Comparison of ENCODE assay signal across 28 mouse cellular contexts in the genomic region with DNA sequence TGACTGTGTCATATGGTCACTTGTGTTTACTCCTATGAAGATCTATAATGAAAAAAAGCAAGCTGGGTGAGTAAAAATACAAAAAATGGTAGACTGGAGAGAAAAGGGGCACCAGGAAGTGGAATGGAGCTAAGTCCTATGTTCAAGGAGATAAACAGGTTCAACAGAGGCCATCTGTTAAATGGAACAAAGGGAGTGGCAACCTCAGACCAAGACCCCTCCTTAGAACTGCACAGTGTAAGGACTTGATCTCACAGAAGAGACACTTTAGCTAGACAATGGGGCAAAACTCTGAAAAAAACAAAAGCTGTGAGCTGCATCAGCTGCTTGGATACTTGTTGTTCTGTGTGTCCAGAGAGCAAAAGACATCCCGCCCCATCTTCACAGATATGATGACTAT. TPM values are rescaled to one million over a fixed set of nuclear protein-coding genes. Genes with fewer than 3 reads are reported as not detected.
DNase-seq lines count a peak whose midpoint lies in the region; ATAC-seq lines count a peak whose summit lies in the region.
"Had no signal": no experiment of that assay in that cellular context is flagged by ENCODE, and none has a peak within 500 bp of the region (broad histone marks: within the 10 kb centered on the region; RNA-seq: fewer than 3 reads in every experiment).

No protein-coding gene starts in this region.

- no peak overlapping the region for H3K9ac ChIP-seq in liver, embryonic 11.5 days (ENCODE audit: low read depth, low read length)
- H3K9ac ChIP-seq in liver, embryonic 13.5 days, result no peak overlapping the region
- H3K9ac ChIP-seq in liver, embryonic 16.5 days (ENCODE audit: low read depth, low read length), result no peak overlapping the region
- H3K9ac ChIP-seq: embryonic facial prominence, embryonic 13.5 days; embryonic facial prominence, embryonic 15.5 days; forebrain, embryonic 12.5 days had no signal

- DNase-seq in liver, embryonic 11.5 days (ENCODE audit: low spot score), result no peak
- DNase-seq in liver, result no peak
- DNase-seq in liver, embryonic 13.5 days, result no peak
- DNase-seq in limb, embryonic 10.5 days (ENCODE audit: low spot score), result no peak
- DNase-seq: adrenal gland, adult 8-10 months; adrenal gland, postnatal 14 days; adrenal gland, postnatal 36 days; B cell, adult 2 months; cerebellum, adult 11-12 months; cerebellum, adult 2 months; cerebellum, adult 9-11 months; cerebellum, postnatal 14 days; cerebellum, postnatal 36 days; embryo, embryonic 11 days had no signal

- no peaks in the 10 kb centered on the region for H3K36me3 ChIP-seq in liver, embryonic 11.5 days (ENCODE audit: control insufficient read depth, insufficient read depth, low read length)
- 0 out of 2 replicates have a peak, but pooled peaks cover 7% of the 10 kb centered on the region for H3K36me3 ChIP-seq in liver, embryonic 13.5 days
- H3K36me3 ChIP-seq in liver, embryonic 16.5 days (ENCODE audit: control insufficient read depth, insufficient read depth), result no peaks in the 10 kb centered on the region
- no peaks in the 10 kb centered on the region for H3K36me3 ChIP-seq in limb, embryonic 10.5 days
- H3K36me3 ChIP-seq: embryonic facial prominence, embryonic 15.5 days had no signal

- H3K27ac ChIP-seq in liver, embryonic 11.5 days (ENCODE audit: low read depth, low read length), result no peak overlapping the region
- no peak overlapping the region for H3K27ac ChIP-seq in liver, embryonic 13.5 days
- H3K27ac ChIP-seq in liver, embryonic 16.5 days (ENCODE audit: low read length), result no peak overlapping the region
- H3K27ac ChIP-seq in limb, embryonic 10.5 days, result no peak overlapping the region
- H3K27ac ChIP-seq: embryonic facial prominence, embryonic 13.5 days; embryonic facial prominence, embryonic 15.5 days; forebrain, embryonic 10.5 days; forebrain, embryonic 12.5 days had no signal

- peaks cover 5% of the 10 kb centered on the region; the same call in 1 of the 2 replicates for H3K4me1 ChIP-seq in liver, embryonic 11.5 days (replicated peaks; ENCODE audit: control insufficient read depth, insufficient read depth, low read length)
- H3K4me1 ChIP-seq in liver, embryonic 13.5 days (replicated peaks), result peaks cover 30% of the 10 kb centered on the region
- peaks cover 15% of the 10 kb centered on the region for H3K4me1 ChIP-seq in liver, embryonic 16.5 days (ENCODE audit: control insufficient read depth, low read depth, low read length)
- H3K4me1 ChIP-seq in limb, embryonic 10.5 days, result no peaks in the 10 kb centered on the region
- H3K4me1 ChIP-seq: embryonic facial prominence, embryonic 13.5 days; embryonic facial prominence, embryonic 15.5 days; forebrain, embryonic 10.5 days; forebrain, embryonic 12.5 days had no signal

- no peaks in the 10 kb centered on the region for H3K9me3 ChIP-seq in liver, embryonic 11.5 days (ENCODE audit: control insufficient read depth, low read length)
- H3K9me3 ChIP-seq in liver, embryonic 13.5 days (replicated peaks), result no peaks in the 10 kb centered on the region
- no peaks in the 10 kb centered on the region for H3K9me3 ChIP-seq in liver, embryonic 16.5 days (replicated peaks; ENCODE audit: control insufficient read depth, low read length)
- H3K9me3 ChIP-seq in limb, embryonic 10.5 days (replicated peaks), result no peaks in the 10 kb centered on the region
- H3K9me3 ChIP-seq: embryonic facial prominence, embryonic 13.5 days; embryonic facial prominence, embryonic 15.5 days; forebrain, embryonic 10.5 days; forebrain, embryonic 12.5 days; G1E had no signal

- no peak overlapping the region for H3K4me2 ChIP-seq in liver, embryonic 11.5 days
- H3K4me2 ChIP-seq in liver, embryonic 13.5 days, result no peak overlapping the region
- H3K4me2 ChIP-seq in liver, embryonic 16.5 days (ENCODE audit: low read depth, low read length), result no peak overlapping the region
- H3K4me2 ChIP-seq: embryonic facial prominence, embryonic 13.5 days; embryonic facial prominence, embryonic 15.5 days; forebrain, embryonic 12.5 days had no signal

- 97% methylated on average over 1 of the region's 1 CpGs for WGBS in liver, embryonic 11.5 days
- WGBS in liver, embryonic 13.5 days (ENCODE audit: insufficient replicate concordance), result 90% methylated on average over 1 of the region's 1 CpGs
- 100% methylated on average over 1 of the region's 1 CpGs for WGBS in liver, embryonic 16.5 days (ENCODE audit: insufficient replicate concordance)
- WGBS in limb, embryonic 10.5 days, result 89% methylated on average over 1 of the region's 1 CpGs

- ATAC-seq in liver, embryonic 11.5 days (replicated peaks; ENCODE audit: low FRiP score), result peak; percentile 64
- ATAC-seq in liver, embryonic 13.5 days (ENCODE audit: low read depth), result peak; percentile 67
- peak; percentile 51 for ATAC-seq in liver, embryonic 16.5 days (ENCODE audit: low read depth)
- ATAC-seq: activated CD4-positive, CD25-positive, alpha-beta regulatory T cell, adult 4 months; CD4-positive, CD25-positive, alpha-beta regulatory T cell, adult 4 months; forebrain, embryonic 14.5 days; forebrain, embryonic 16.5 days; Patski had no signal

- H3K27me3 ChIP-seq in liver, embryonic 11.5 days (replicated peaks; ENCODE audit: control insufficient read depth, insufficient read depth, low read length), result no peaks in the 10 kb centered on the region
- H3K27me3 ChIP-seq in liver, embryonic 13.5 days, result no peaks in the 10 kb centered on the region
- H3K27me3 ChIP-seq in liver, embryonic 16.5 days (ENCODE audit: control insufficient read depth, insufficient read depth, low read depth, low read length), result no peaks in the 10 kb centered on the region
- no peaks in the 10 kb centered on the region for H3K27me3 ChIP-seq in limb, embryonic 10.5 days (ENCODE audit: low read depth, poor library complexity, severe bottlenecking)
- H3K27me3 ChIP-seq: CH12.LX; embryonic facial prominence, embryonic 13.5 days; embryonic facial prominence, embryonic 15.5 days; forebrain, embryonic 12.5 days; Patski had no signal

- H3K4me3 ChIP-seq in liver, embryonic 11.5 days (ENCODE audit: low read depth, low read length), result no peak overlapping the region
- H3K4me3 ChIP-seq in liver, embryonic 13.5 days (replicated peaks), result no peak overlapping the region
- no peak overlapping the region for H3K4me3 ChIP-seq in liver, embryonic 16.5 days (ENCODE audit: low read depth, low read length)
- H3K4me3 ChIP-seq in limb, embryonic 10.5 days, result no peak overlapping the region
- H3K4me3 ChIP-seq: embryonic facial prominence, embryonic 13.5 days; embryonic facial prominence, embryonic 15.5 days; erythroblast, embryonic 14.5 days; forebrain, embryonic 10.5 days; forebrain, embryonic 12.5 days had no signal

RNA-seq across cellular contexts. Expression of a gene that starts 19.5 kb away (rescaled TPM):
- 42.6 and 43.9 TPM in 2 replicates for polyA plus RNA-seq in liver, embryonic 11.5 days (2014; fragmentation: Nextera tagmentation; extraction: Ambion mirVana)
- polyA plus RNA-seq in liver, embryonic 13.5 days (2015; fragmentation: Nextera tagmentation; extraction: Ambion mirVana), result 28.5 and 30.0 TPM in 2 replicates
- 20.4 and 23.1 TPM in 2 replicates for polyA plus RNA-seq in liver, embryonic 16.5 days (2015; fragmentation: Nextera tagmentation; extraction: Ambion mirVana)
- polyA plus RNA-seq in limb, embryonic 10.5 days (2016; fragmentation: Nextera tagmentation; extraction: Ambion mirVana), result 28.3 and 29.9 TPM in 2 replicates

RNA-seq across cellular contexts. Expression of a gene that starts 19.6 kb away (rescaled TPM):
- not detected in 2 replicates for polyA plus RNA-seq in liver, embryonic 11.5 days (2014; fragmentation: Nextera tagmentation; extraction: Ambion mirVana)
- not detected in 2 replicates for polyA plus RNA-seq in liver, embryonic 13.5 days (2015; fragmentation: Nextera tagmentation; extraction: Ambion mirVana)
- not detected in 2 replicates for polyA plus RNA-seq in liver, embryonic 16.5 days (2015; fragmentation: Nextera tagmentation; extraction: Ambion mirVana)
- not detected in 2 replicates for polyA plus RNA-seq in limb, embryonic 10.5 days (2016; fragmentation: Nextera tagmentation; extraction: Ambion mirVana)
- polyA plus RNA-seq: activated CD4-positive, CD25-positive, alpha-beta regulatory T cell, adult 4 months; CD4-positive, CD25-positive, alpha-beta regulatory T cell, adult 4 months; embryonic facial prominence, embryonic 11.5 days; embryonic facial prominence, embryonic 13.5 days; embryonic facial prominence, embryonic 15.5 days; erythroblast, embryonic 14.5 days; forebrain, embryonic 10.5 days; forebrain, embryonic 12.5 days; forebrain, embryonic 14.5 days; forebrain, embryonic 16.5 days; G1E; Patski had no signal

RNA-seq across cellular contexts. Expression of a gene that starts 43.5 kb away (rescaled TPM):
- polyA plus RNA-seq in liver, embryonic 11.5 days (2014; fragmentation: Nextera tagmentation; extraction: Ambion mirVana), result not detected in 2 replicates
- polyA plus RNA-seq in liver, embryonic 13.5 days (2015; fragmentation: Nextera tagmentation; extraction: Ambion mirVana), result not detected in 2 replicates
- polyA plus RNA-seq in liver, embryonic 16.5 days (2015; fragmentation: Nextera tagmentation; extraction: Ambion mirVana), result not detected in 2 replicates
- polyA plus RNA-seq in limb, embryonic 10.5 days (2016; fragmentation: Nextera tagmentation; extraction: Ambion mirVana), result not detected in 2 replicates
- polyA plus RNA-seq: activated CD4-positive, CD25-positive, alpha-beta regulatory T cell, adult 4 months; CD4-positive, CD25-positive, alpha-beta regulatory T cell, adult 4 months; cerebellum, adult 2 months; embryonic facial prominence, embryonic 11.5 days; embryonic facial prominence, embryonic 13.5 days; embryonic facial prominence, embryonic 15.5 days; erythroblast, embryonic 14.5 days; forebrain, embryonic 10.5 days; forebrain, embryonic 12.5 days; forebrain, embryonic 14.5 days; G1E; Patski had no signal
